Mouse (Mus musculus) MEL (cell line): ENCODE data around the gene Pip5k1c.

ENCODE experiments used
- BHLHE40 ChIP-seq: IDR thresholded peaks from 2 replicates; pipeline ENCODE4 v1.6.1; 2012; ENCODE audit warnings: low read depth, mild to moderate bottlenecking, inconsistent platforms, low read length, improper control_type of control experiment, borderline replicate concordance
- CTCF ChIP-seq, 3 experiments: IDR thresholded peaks in 2 of 3; conservative IDR thresholded peaks in 1 of 3; 2 replicates each; pipeline ENCODE4 v1.5.1; 2011 to 2012; ENCODE audit warnings: low read length in 3 of 3, low read depth in 2 of 3, mild to moderate bottlenecking in 2 of 3, improper control_type of control experiment in 1 of 3, inconsistent platforms in 1 of 3, mixed read lengths in 1 of 3, moderate library complexity in 1 of 3; ENCODE audit not compliant: control insufficient read depth in 1 of 3, insufficient read depth in 1 of 3, poor library complexity in 1 of 3, severe bottlenecking in 1 of 3
- E2F4 ChIP-seq: IDR thresholded peaks from 2 replicates; pipeline ENCODE4 v1.6.1; 2011; ENCODE audit warnings: low read depth, low read length, improper control_type of control experiment, borderline replicate concordance
- EP300 ChIP-seq, 2 experiments: IDR thresholded peaks; 2 replicates each; pipeline ENCODE4 v1.6.1; 2011; ENCODE audit warnings: improper control_type of control experiment in 2 of 2, low read length in 2 of 2, low read depth in 1 of 2, mild to moderate bottlenecking in 1 of 2
- ETS1 ChIP-seq: IDR thresholded peaks from 2 replicates; pipeline ENCODE4 v1.6.1; 2012; ENCODE audit warnings: low read depth, mild to moderate bottlenecking, inconsistent platforms, low read length, improper control_type of control experiment, moderate library complexity
- POLR2A ChIP-seq, 2 experiments: IDR thresholded peaks; 2 replicates each; pipeline ENCODE4 v1.6.1; 2011 to 2012; ENCODE audit warnings: low read length in 2 of 2, mild to moderate bottlenecking in 2 of 2, control low read depth in 1 of 2, improper control_type of control experiment in 1 of 2, low read depth in 1 of 2, moderate library complexity in 1 of 2; ENCODE audit not compliant: control insufficient read depth in 1 of 2, insufficient read depth in 1 of 2, poor library complexity in 1 of 2
- POLR2AphosphoS5 ChIP-seq: IDR thresholded peaks from 2 replicates; pipeline ENCODE4 v1.6.1; 2012; ENCODE audit warnings: low read depth, borderline replicate concordance, mild to moderate bottlenecking, inconsistent platforms, low read length, moderate library complexity, mixed read lengths
- SMC3 ChIP-seq: IDR thresholded peaks from 2 replicates; pipeline ENCODE4 v1.6.1; 2011; ENCODE audit warnings: low read depth, low read length, improper control_type of control experiment
- TCF12 ChIP-seq: IDR thresholded peaks from 2 replicates; pipeline ENCODE4 v1.6.1; 2014; ENCODE audit warnings: low read depth, mild to moderate bottlenecking, inconsistent platforms, low read length, improper control_type of control experiment, moderate library complexity
- USF1 ChIP-seq: IDR thresholded peaks from 2 replicates; pipeline ENCODE4 v1.6.1; 2014; ENCODE audit warnings: low read depth, mild to moderate bottlenecking, inconsistent platforms, low read length, improper control_type of control experiment, moderate library complexity

DNA sequence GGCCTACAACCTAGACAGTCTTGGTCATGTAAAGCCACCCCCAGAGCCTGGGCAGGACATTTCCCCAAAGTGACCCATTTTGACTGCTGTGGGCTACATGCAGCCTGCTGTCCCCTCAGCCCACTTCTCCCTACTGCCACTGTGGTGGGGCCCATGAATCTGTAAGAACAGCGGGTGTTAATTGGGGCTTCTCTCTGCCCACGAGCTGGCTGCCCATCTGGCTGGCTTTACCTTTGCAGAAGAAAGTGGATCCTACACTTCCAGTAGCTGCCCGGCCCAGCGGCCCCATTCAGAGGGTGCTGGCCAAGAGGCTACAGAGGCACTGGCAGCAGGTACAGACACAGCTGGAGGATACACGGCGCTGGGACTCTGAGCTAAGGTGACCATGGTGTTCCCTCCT, 47.6 kb upstream of the Pip5k1c start:
- TF ChIP-seq USF1 (no peak), TCF12 (no peak), E2F4 (no peak), POLR2A (IDR thresholded peaks at IDR 0.05; ENCODE audit: control insufficient read depth in 1 of 2, insufficient read depth in 1 of 2, low read depth in 1 of 2, low read length in 2 of 2, poor library complexity in 1 of 2) (no peak), CTCF (IDR thresholded peaks at IDR 0.05 in 2 of 3, conservative IDR thresholded peaks at IDR 0.05 in 1 of 3; ENCODE audit: control insufficient read depth in 1 of 3, insufficient read depth in 1 of 3, low read depth in 2 of 3, low read length in 3 of 3, poor library complexity in 1 of 3, severe bottlenecking in 1 of 3) (no peak), POLR2AphosphoS5 (no peak), SMC3 (no peak), BHLHE40 (no peak), ETS1 (no peak), EP300 (IDR thresholded peaks at IDR 0.05; ENCODE audit: low read depth in 1 of 2, low read length in 2 of 2) (no peak)
